Mouse (Mus musculus) neutrophil, adult 5-6 weeks (primary cell): Measurements from ENCODE around the gene Syne1. TPM values are rescaled to one million over a fixed set of nuclear protein-coding genes. Genes with fewer than 3 reads are reported as not detected.

Experiments
- ATAC-seq: fragments of 151-379, 151-347 bp; 2 replicates; pipeline ENCODE4 v1.8.0; 2017; ENCODE audit warnings: mild to moderate bottlenecking, moderate TSS enrichment; ENCODE audit not compliant: insufficient number of reproducible peaks, poor library complexity, low FRiP score, severe bottlenecking; ENCODE audit errors: extremely low read depth
- total RNA-seq: library from RNA; stranded (forward); fragments of 200-1000 nt; gene quantifications from 2 replicates; pipeline ENCODE4 v1.2.3, GENCODE M21; 2017

The Syne1 gene
- total RNA-seq, 1 experiment from 2014 or later: 71.5 TPM

DNA sequence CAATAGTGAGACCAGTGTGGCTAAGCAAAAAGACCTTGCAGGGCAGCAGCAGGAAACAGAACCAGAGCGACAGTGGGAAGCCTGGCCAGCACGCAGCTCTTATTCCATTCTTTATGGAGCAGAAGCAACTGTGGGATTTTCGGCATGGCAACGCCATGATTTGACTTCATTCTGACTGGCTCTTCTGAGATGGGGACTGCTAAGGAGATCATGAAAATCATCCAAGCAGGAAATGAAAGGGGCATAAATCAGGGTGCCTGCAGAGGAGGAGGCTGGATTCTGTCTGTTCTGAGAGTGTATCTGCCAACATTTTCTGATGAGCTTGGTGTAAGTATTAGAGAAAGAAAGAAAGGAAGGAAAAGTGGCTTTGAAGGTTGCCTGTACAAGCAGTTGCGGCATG, 435.1 kb downstream of the Syne1 start:
- ATAC-seq: no peak

DNA sequence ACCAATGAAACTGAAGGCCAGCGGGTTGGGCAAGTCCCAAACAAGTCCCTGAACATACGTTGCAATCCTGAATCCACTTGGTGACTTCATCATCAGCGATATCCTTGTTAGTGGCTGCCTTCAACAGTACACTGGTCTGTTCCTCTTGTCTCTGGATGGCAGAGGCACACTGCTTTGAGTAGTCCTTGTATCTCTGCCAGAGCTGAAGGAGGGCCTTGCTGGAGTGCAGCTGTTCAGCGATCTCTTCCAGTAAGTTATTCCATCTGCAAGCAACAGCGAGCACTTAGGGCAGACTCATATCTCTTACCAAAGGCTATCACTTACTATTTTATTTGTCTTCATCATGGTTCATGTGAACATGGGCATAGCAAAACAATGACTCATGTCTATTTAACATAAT, 440.5 kb downstream of the Syne1 start:
- no peak for ATAC-seq

GRCm38 (mm10) chr10:5097754-5098137, 453.5 kb downstream of the Syne1 start:
- ATAC-seq: no peak

- no peak for ATAC-seq
Observed at GRCm38 (mm10) chr10:5096996-5097753, 454.1 kb downstream of the Syne1 start.

DNA sequence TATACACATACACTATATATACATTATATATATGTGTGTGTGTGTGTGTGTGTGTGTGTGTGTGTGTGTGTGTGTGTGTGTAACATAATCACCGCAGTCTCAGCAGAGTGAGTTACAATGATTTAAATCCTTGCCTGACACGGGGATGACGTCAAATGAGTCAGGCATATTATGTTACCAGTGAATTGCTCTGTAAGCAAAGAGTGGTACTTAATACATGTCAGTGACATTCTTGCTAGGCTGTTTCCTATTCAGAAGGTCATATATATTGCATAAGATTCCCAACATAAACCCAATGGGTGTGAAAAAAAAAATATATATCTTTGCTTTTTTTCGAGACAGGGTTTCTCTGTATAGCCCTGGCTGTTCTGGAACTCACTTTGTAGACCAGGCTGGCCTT, 462.1 kb downstream of the Syne1 start:
- no peak for ATAC-seq

DNA sequence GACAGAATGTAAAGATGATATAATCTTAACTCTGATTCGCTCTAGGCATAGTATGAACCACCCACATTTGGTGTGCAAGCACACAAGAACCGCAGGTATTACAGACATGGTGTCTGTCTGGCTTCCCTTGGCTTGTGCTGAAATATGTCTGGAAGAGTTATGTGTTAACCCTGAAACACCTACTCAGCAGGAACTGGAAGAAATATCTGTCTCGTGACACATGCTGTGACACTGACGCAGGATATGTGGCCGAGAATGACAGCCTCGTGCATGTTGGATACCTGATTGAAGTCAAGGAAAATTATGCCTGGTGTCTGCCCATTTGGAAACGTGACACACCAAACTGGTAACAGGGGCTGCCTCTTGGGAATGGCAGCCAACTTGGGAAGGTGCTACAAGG, 463.9 kb downstream of the Syne1 start:
- ATAC-seq: no peak

DNA sequence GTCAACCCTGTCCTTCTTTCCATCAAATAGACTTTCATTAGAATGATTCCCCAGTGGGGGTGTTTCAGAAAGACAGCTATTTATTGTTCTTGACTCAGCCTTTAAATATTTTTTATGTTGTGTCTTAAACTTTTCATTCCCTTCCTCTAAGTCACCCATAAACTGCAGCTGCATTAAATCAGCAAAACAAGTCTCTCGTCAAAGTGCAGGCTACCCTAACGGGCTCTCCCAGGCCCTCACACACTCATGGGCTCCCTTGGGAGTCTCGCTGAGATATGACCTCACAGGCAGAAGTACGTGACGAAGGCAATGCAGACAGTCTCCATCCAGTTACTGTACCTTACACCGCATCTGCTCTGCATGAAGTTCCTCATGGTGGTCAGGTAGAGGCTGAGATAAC, 465.0 kb downstream of the Syne1 start:
- ATAC-seq: no peak

DNA sequence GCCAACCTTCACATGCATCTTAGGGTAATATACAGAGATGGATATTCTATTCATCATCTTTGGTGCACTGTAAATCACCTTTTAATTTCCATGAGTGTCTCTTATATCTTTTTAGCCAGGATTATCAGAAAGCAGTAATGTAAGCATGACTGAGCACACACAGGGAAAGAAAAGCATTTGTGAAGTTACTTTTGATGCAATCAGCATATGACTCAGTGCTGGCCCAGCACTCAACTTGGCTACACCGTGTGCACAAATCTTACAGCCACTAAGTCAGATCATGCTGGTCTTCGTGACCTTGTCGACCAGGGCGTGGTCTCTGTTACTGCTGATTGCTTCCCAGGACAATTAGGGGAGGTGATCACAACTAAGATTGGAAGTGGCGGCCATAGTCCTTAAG, 465.5 kb downstream of the Syne1 start:
- ATAC-seq: no peak

DNA sequence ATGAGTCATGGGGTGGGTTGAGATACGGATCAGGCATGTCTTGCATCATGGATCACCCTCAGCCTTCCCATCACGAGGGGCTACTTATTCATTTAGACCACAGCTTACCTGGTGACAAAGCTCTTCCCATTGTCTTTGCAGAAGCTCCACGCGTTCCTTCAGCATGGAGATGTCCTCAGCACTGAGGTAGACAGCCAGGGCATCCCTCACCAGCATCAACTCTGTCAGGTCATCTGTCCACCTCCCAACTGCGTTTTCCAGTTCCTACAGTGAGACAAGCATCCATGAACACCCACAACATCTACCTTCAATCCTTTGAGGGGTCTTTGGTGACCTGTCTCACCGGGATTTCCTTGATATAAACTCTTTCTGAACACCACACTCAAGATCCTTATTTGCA, 467.6 kb downstream of the Syne1 start:
- ATAC-seq: no peak

GRCm38 (mm10) chr10:5079945-5080468, 471.3 kb downstream of the Syne1 start:
- no peak for ATAC-seq

GRCm38 (mm10) chr10:5075724-5076123, 475.6 kb downstream of the Syne1 start:
- ATAC-seq: no peak

DNA sequence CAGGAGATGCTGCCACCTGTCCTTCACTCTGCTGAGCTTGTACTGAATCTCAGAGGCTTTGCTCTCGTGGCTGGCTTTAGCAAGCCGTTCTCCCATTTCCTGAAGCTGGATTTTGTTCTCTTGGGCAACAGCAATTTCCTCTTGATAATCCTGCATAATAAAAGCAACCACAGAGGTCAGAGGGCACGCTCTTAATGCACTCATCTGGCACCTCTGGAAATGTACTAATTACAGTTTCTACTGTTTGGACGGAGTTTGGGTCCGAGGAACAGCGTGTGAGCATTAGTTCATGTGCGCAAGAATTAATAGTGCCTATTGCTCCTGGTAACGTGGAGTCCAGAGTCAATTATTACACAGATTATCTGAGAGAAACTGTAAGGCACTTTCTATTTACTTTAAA, 479.2 kb downstream of the Syne1 start:
- ATAC-seq: no peak

GRCm38 (mm10) chr10:5070941-5071231, 480.4 kb downstream of the Syne1 start:
- ATAC-seq: no peak

DNA sequence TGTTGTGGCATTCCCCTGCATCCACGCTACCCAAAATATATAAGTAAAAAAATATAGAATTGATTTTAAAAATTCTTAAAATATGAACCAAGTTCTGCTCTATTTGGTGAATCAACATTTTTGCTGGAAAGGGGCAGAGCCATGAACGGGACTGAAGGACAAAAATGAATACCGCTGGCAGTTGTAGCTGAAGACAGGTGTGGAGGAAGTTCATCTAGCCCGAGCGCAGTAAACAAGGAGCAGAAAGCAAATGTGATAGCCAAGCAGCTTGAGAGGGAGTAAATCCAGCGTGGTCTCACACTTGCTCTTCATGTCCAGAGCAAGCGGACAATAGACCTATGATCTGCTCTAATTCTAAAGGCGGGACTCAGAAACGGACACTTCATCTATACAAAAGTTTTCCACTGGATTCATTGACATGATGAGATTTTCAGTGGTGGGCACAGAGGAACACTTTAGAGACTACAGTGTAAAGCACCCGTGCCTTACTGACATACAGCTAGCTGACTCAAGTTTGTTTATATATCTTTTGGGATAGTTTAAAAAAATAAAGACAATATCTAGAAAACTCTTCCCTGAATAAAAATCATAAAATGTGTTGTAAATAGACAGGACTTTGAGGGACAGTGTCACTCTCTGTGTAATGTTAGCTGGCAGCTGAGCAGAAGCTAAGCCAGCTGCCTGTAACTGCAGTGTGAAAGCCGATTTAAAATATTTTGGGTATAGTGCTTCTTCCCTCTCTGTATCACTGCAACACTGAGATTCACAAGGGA, 480.9 kb downstream of the Syne1 start:
- ATAC-seq: no peak

DNA sequence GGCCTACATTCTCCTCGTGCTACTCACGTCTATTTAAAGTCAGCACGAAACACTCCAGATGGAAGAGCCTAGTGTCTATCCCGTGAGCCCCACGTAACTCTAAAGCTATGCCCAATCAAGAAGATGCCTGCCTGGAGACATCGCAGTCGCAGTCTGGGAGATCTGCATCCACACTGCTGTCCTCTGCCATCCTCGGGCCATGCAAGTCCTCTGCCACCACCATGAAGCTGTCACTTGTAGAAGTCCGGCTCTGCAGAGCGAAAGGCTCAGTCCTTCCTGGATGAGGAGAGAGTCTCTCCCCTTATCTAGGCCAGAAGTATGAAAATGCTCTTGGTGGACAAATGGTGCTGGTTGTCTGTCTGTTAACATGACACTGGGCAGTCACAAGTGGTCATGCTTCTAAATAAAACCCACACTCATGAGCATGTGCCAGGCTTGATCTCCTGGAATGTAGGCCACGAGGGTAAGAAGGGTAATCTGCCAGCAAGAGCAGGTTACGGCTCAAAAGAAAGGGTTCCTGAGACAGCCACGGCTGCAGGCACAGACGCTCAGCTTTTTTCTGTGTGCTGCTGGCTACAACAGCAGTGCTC, 482.5 kb downstream of the Syne1 start, which contains the start of gene Gm10097:
Gene Gm10097, plus strand, starts transcription at position 517 of the 590 bp plus-strand sequence.
- no peak for ATAC-seq

GRCm38 (mm10) chr10:5067113-5067512, 484.2 kb downstream of the Syne1 start:
- no peak for ATAC-seq

- ATAC-seq: no peak
Observed at GRCm38 (mm10) chr10:5059983-5060382, 491.3 kb downstream of the Syne1 start.

GRCm38 (mm10) chr10:5058876-5059275, 492.4 kb downstream of the Syne1 start:
- ATAC-seq: no peak

GRCm38 (mm10) chr10:5057661-5058060, 493.6 kb downstream of the Syne1 start:
- no peak for ATAC-seq

GRCm38 (mm10) chr10:5056940-5057339, 494.3 kb downstream of the Syne1 start:
- ATAC-seq: no peak
